Mouse (Mus musculus) lung, postnatal 36 days (tissue): ENCODE results near the gene Bckdhb.
A peak's percentile ranks its signal among the peaks of the same experiment; 100 is the strongest.
"Not testable (repeated sequence)": the region's sequence is repeated elsewhere in the genome, so short reads cannot be mapped to it uniquely, and the experiment has no call there.

ENCODE experiments used
- DNase-seq: peaks from one replicate; pipeline ENCODE4 v3.0.0; 2022; ENCODE audit warnings: mixed read lengths

The Bckdhb gene

DNA sequence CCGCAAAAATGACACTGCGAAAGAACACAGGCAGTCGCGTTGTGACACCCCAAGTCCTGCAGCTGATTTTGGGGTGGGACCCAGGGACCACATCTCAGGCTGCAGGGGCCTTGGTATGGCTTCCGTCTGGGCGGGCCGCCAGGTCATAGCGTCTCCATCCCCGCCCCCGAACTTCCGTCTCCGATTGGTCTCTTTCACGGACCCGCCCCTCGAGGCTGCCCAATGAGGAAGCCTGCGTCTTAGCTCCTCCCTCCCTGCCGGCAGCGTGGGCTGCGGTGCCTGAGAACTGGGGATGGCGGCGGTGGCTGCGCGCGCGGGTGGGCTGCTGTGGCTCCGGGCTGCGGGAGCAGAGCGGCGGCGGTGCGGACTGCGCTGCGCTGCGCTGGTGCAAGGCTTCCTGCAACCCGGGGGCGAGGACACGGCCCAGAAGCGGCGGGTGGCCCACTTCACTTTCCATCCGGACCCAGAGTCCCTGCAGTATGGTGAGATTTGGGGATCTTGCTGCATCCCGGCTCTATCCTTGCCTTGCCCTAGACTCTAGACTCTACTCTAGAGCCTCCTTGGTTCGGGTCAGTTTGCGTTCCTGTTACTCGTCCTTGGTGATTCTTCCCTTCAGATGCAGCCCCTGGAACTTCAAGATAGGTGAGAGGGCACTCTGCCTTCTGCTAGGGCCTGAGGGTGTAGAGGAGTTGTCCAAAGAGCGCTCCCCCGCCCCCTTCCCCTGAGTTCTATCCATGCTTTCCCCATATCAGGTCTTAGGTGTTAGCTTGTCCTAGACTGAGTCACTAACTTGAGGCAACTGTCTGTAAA is at the start of gene Bckdhb:
Bckdhb (plus strand) TSS at position 268 of the 810 bp plus-strand sequence.
- peak; percentile 99 for DNase-seq

DNA sequence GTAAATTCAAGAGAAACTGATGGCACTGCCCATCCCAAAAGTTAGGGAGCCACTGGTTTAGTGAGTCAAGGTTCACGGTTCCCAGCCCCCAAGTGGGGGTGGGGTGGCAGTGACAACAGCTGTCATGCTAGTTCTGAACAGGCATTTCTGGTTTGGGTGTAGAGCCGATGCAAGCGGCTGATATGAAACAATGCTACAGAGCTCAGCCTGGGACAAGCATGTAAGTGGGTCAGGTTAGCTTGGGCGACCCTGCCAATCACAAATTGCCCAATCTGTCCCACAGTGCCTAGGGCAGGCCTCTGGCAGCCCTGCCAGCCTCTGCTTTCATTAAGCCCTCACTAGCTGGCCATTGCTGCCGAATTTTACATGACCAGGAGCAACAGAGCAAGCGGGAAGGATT is 42.8 kb upstream of the Bckdhb start:
- no peak for DNase-seq

DNA sequence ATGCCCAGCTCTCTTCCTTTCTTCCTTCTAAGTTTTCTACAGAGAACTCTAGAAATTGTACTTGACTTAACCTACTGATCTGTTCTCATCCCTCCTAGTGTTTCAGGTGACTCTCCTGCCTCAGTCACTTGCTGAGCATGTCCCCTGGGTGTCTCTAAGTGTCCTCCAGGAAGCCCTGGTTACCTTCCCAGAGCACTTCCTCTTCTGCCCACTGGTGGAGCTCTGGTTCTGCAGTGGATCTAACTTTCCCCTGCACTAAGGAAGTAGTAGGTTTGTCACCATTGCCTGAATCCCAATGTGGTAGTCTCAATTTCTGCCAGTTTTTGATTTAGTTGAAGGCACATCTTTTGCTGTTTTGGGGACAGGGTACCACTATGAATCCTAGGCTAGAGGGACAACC is 38.8 kb upstream of the Bckdhb start:
- no peak for DNase-seq

DNA sequence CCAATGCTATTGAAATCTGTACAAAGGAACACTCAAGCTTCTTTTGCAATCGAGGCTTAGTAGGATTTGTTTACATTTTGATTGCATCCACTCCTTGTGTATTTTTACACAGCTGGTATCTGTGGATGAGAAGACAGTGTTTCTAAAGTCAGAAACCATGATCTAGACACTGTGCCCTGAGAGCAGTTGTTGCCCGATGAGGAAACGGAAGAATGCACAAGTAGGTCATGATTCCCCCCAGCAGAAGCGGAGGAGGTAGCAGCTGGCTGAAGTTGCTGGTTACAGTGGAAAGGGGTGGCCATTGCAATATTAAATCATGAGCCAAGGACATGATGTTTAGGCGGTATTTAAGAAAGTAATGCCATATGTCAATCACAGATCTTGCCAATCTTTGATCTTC is 36.7 kb upstream of the Bckdhb start:
- no peak for DNase-seq

DNA sequence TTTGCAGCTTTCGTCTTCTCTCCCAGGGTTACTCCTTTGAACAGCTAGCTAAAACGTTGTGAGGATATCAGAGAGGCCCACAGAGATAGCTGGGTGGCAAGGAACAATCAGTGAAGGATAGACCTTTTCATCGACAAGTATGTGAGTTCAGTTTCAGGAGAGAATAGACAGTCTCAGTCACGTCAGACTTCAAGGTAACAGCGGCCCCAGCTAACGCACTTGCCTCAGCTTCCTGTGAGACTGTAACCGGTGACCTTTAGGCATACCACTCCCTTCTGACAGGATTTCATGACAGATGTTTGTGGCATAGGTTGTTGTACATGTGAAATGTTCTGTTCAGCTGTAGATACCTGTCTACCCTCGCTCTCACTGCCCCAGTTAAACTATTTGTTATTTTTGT is 31.9 kb upstream of the Bckdhb start:
- DNase-seq: no peak

DNA sequence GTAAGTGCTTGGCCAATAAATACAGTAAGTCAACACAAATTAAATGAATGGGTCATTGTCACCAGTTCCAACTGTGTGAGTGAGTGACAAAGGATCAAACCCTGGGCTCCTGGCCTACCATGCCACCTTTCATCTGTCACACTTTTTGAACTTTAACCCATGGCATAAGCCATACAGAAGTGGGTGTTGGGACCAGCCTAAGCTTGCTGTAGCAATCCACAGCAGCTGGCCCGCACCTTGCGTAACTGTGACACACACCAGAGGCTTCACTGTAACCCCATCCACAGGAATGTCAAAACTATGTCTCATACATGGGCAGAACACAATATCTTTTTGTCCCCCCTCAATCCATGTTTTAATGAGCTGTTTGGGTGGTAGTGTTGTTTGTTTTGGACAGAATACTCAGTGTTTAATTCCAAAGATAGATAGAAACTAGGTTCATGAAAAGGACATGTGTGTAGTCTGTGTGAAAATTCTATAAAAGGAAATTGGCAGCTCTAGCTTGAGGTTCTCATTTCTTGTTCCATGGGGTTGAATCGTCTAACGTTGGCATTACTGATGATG is 31.1 kb upstream of the Bckdhb start:
- DNase-seq: peak; percentile 21

DNA sequence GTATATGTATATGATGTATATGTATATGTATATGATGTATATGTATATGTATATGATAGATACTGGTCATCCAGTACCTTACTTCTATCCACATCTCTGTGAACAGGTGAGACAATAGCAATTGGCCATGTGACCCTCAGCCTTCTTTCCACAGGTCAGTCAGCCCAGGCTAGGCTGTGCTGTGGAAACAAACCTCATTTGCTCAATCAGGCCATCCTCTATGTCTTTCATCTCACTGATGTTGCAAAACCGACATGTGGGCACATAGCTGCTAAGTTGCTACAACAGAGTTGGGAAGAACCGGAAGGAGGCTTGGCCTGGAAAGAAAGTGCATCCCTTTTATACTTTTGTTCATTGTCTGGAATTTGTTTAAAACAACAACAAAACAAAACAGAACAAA is 22.9 kb upstream of the Bckdhb start:
- no peak for DNase-seq

DNA sequence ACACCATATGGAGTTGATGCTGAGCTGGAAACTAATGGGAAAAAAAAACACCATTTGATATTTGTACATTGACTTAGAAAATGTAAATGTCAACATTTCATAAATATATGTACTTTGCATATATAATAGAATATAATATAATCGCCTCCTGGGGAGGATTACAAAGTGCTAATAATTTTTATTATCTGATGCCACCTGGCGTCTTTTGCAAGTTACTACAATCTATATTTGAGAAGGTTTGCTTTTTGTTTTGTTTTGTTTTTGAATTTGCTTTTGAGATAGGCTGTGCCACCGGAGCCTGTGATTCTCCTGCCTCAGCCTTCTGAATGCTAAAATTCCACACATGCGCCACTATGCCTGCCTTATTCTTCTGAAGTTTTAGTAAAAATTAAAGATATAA is 19.1 kb upstream of the Bckdhb start:
- no peak for DNase-seq

DNA sequence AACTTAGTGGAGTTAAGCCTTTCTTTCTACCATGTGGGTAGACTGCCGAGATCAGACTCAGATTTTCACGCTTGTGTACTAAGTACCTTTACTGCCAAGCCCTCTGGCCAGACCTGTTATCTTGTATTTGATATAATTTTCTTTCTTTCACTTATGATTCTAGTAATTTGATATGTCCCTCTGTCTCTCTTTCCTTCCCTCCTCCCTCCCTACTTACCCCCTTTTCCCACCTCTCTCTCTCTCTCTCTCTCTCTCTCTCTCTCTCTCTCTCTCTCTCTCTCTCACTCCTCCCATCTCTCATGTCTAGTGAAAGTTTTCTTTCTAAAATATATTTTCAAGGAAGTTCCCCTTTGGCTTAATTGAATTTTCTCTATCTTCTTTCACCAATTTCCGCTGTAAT is 17.9 kb upstream of the Bckdhb start:
- DNase-seq: no peak

DNA sequence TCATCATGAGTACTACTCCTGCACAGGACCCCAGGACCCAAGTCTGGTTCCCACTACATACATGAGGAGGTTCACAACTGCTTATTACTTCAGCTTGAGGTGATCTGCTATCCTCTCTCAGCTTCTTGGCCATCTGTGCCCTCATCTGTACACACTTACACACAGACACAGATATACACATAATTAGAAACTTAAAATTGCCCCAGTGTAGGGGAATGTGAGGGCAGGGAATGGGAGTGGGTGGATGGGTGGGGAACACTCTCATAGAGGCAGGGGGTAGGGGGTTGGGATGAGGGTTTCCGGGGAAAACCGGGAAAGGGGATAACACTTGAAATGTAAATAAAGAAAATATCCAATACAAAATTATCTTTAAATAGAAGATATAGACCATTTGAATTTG is 15.1 kb upstream of the Bckdhb start:
- DNase-seq: no peak

DNA sequence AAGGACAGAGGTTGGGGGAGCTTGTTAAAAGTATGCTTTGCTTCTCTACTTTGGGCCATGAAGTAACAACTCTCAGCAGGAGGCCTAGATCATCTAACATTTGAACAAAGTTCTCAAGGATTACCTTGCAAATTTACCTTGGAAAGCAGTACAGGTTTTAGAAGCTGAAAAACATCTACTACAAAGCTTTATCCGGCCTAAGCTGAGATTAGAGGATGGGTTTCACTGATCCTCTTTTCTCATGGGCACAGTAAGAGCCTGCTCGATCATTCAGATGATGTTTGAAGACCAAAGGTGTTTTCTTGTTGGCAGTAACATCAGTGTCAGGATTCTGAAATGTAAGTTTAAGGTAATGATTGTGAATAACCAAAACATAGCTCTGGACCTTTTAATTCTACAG is 14.0 kb upstream of the Bckdhb start:
- no peak for DNase-seq

DNA sequence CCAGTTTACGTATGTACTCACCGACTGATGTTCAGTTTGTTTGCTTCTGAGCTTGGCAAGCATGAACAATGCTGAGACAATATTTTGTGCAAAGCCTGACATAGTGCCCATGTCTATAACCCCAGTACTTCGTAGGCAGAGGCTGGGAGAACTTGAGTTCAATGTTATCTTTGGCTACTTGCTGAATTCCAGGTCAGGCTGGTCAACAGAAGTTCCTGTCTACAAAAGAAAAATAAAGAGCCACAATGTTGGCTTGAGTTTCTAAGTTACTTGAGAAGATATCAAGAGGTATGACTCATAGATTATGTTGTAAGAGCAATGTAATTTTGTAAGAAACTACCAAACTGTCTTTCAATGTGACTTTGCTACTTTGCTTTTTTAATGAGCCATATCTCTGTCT is 2.9 kb upstream of the Bckdhb start:
- no peak for DNase-seq

DNA sequence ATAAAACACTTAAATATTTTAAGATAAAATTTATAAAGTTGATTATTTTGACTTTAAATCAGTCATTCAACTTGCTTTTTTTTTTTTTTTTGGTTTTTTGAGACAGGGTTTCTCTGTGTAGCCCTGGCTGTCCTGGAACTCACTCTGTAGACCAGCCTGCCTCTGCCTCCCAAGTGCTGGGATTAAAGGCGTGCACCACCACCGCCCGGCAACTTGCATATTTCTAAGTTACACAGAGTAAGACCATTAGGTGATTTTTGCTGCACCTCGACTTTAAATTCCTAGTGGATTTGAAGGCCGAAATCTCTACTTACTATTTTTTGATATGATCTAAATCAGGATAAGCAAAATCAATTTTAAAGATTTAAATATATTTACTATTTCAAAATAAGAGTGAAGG is 589 bp upstream of the Bckdhb start:
- no peak for DNase-seq

DNA sequence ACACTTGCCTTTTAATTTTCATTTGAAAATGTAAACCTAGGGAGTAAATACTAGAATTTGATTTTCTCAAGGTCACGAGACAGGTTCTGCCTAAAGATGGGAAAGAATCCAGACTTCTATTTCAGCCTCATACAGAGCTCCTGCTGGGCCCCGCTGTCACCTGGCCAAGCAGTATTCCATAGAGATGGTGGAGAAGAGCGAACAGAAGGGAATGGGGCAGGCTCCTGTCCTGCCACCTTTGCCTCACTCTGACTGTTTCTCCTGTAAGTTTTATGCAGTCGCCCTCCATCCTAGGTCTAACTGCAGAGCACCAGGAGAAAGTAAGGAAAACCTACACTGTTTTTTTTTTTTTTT is 720 bp downstream of the Bckdhb start:
- no peak for DNase-seq

DNA sequence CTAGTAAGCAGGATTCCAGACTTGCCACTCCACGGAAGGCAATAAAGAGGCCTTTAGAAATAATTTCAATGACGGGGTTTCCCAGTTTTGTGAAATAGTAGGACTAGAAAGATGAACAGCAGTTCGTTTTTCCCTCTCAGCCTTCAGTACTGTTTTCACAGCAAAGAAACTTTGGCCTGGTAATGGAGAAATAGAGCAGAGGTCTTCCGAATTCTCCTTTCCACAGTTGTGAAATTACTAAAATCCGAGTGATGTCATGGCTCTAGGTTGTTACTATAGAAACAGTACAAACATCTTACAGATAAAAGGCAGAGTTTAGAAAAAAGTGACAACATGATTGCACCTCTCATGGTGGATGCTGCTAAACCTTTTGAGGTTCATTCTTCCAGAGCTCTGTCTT is 1.4 kb downstream of the Bckdhb start:
- peak; percentile 23 for DNase-seq

DNA sequence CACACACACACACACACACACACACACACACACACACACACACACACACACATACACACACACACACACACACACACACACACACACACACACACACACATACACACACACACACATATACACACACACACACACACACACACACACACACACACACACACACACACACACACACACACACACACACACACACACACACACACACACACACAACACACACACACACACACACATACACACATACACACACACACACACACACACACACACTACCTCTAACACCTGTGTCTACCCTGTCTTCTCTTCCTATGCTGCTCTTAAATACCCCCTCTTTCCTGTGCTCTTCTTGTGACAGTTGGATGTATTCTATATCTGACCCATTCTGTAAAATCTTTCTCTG is 14.6 kb downstream of the Bckdhb start:
- DNase-seq: not testable (repeated sequence)

DNA sequence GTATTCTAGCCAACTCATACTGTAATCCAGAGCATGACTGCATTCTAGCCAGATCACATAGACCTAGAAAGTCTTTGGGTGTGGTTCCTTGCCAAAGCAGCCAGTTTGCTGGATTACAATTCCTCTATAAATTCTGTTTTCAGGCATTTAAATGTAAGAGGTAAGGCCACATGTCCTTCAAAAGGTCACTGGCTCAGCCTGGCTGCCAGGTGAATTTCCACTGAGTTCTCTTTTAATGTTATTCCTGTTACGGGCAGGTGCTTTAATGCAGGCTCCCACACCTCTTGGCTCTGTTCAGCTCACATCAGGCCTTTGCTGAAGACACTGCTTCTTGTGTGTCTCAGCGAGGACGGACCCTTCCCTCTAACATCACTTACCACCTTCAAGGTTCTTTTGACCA is 15.1 kb downstream of the Bckdhb start:
- no peak for DNase-seq

DNA sequence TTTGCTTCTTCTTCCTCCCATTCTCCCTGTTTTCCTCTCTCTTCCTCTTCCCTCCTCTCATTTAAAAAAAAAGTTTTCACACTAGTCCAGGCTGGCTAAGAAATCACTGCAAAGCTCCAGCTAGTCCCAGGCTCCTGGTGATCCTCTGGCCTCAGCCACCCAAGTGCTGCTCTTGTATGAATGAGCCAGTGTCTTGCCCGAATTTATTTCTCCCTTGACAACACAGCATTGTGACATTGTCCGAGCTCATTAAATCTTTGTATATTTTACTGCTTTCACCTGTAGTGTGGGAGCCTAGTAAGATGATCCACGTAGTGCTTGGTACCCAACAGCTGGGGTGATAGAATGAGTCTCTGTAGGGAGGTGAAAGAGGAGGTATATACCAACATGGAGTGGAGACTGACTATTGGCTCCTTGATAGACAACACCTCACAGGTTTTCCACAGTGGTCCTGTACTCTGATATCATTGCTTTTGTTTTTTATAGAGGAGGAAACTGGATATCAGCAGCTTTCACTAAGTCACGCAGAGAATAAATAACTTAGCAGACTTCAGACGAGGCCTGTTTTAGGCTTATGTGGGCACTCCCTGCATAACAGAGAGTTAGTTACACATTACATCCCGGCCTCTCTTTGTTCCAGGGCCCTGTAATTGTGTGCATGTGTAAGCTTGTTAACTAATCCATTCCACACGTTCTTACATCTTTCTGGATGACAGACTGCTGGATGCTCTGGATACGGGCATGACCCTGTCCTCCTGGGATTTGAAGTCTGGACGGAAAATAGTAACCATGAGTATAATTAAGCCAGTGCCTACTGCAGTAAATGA is 15.8 kb downstream of the Bckdhb start:
- no peak for DNase-seq

DNA sequence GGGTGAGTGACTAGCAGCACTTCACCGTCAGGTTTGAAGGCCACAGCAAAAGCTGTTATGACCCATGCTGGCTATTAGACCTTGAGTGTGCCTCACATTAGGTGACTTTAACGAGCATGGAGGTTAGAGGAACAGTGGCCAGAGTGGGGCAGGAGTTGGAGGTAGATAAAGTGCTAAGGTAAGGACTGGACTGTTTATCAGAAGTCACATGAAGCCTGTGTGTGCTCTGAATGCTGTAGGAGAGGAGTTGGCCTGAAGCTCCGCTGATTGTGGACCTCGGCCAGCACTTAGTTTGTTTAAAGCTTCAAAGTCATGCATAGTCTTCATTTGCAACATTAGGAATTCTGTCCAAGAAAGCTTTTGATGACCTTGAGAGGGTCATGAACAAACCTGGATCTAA is 26.4 kb downstream of the Bckdhb start:
- no peak for DNase-seq

DNA sequence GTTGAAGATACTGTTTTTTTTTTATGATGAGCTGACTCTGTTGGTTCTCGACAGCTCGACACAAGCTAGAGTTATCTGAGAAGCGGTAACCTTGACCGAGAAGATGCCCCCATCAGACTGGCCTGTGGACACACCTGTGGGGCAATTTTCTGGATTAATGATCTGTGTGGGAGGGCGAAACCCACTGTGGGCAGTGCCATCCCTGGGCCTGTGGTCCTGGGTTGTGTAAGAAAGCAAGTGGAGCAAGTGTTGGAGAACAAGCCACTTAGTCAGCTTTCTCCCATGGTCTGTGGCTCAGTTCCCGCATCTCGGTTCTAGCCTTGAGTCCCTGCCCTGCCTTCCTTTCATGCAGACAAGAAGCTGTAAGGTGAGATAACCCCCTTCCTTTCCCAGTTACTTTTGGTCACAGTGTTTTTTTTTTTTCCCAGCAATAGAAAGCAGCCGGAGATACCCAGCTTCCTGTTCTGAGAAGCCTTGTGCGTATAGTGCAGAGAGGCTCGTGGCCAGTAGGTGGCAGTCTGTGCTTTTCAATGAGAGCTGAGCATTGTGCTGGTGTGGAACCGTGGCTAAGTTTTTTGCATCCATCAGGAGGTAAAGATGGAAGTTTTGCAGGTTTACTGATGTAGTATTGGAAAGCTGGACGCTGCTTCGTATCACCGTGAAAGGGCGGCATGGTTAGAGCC is 31.8 kb downstream of the Bckdhb start:
- DNase-seq: peak; percentile 91

DNA sequence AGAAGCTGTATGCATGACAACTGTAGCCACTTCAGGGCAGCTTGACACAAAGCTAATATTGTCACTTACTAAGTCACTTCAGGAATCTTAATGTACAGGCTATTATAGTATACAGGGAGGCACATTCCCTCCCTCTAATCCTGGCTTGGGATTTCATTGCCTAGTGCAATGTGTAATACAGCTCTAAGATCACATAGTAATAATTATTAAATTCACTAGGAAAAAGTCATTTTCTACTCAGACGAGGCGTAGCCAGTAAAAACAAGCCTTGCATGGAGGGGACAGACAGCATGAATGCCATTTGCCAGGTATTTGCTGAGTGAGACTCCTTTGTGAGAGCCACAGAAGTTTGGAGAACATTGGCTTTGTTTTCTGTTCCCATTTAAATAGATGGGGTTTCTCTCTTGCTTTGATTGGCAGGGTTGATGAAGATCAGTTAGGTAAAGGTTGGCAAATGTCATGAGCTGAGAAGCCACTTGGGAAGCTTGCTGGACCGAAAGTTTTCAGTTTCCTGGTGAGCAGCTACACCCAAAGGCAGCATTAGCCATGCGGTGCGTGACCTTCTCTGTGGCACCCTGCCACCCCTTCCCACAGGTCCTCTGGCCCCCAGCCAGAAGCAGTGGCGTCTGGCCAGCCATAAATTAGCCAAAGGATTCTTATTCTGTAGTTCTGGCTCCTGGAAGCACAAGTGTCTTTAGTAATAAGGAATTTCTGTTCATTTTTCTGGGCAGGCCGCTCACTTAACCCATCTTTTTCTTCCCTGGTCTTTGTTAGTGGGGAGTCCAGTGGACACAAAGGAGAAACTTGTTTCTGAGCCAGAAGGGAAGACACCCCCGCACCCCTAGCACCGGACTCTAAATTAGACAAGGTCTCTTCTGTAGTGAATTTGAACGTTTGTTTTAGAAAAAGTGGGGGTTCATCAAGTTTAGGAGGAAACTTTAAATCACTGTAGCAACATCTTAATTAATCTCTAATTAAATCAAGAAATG is 37.4 kb downstream of the Bckdhb start:
- DNase-seq: peak; percentile 51

DNA sequence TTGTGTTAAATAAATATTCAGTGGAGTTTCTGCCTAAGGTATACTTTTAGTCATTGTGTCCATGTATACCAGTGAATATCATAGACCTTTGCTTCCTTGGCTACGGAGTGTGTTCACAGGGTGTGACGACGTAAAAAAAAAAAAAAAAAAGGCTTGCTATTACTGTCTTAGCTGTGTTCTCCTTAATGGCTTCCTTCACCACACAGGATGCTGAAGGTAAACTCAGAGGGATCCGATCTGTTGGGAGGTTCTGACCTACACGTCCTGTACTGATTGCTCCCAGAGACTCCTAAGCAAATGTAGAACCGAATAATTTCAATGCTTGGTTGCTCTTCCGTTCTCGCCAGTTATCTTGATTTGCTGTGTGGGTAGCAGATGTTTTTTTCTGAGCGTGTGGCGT is 38.4 kb downstream of the Bckdhb start:
- DNase-seq: no peak
